Mouse (Mus musculus) heart, adult 8-10 months (tissue): ENCODE measurements around the gene Tenm4. TPM values are rescaled to one million over a fixed set of nuclear protein-coding genes. Genes with fewer than 3 reads are reported as not detected.
"Not testable (repeated sequence)": the region's sequence is repeated elsewhere in the genome, so short reads cannot be mapped to it uniquely, and the experiment has no call there.

Experiments
- DNase-seq: peaks from one replicate; pipeline ENCODE4 v3.0.0; 2022; ENCODE audit warnings: low spot score
- total RNA-seq, 4 experiments: library from RNA; stranded (reverse); gene quantifications; 2 replicates each; pipeline ENCODE4 v1.2.4; 2022

Tenm4 gene
- total RNA-seq, 4 experiments from 2014 or later = 0.34 to 1.4 (median 1.00) TPM

- no peak for DNase-seq
Observed at GRCm38 (mm10) chr7:96570965-96571364, 399.9 kb downstream of the Tenm4 start.

- DNase-seq = no peak
Observed at GRCm38 (mm10) chr7:96572995-96573394, 401.9 kb downstream of the Tenm4 start.

- DNase-seq = peak; percentile 67
Observed at GRCm38 (mm10) chr7:96575202-96575650, 404.2 kb downstream of the Tenm4 start.

- DNase-seq = no peak
Observed at GRCm38 (mm10) chr7:96582752-96583151, 411.7 kb downstream of the Tenm4 start.

- DNase-seq = no peak
Observed at GRCm38 (mm10) chr7:96587403-96587802, 416.4 kb downstream of the Tenm4 start.

GRCm38 (mm10) chr7:96588567-96588966 lies 417.5 kb downstream of the Tenm4 start:
- no peak for DNase-seq

- no peak for DNase-seq
Observed at GRCm38 (mm10) chr7:96595535-96596295, 424.7 kb downstream of the Tenm4 start.

GRCm38 (mm10) chr7:96596402-96597195 lies 425.6 kb downstream of the Tenm4 start:
- no peak for DNase-seq

- DNase-seq = no peak
Observed at GRCm38 (mm10) chr7:96597871-96598270, 426.8 kb downstream of the Tenm4 start.

GRCm38 (mm10) chr7:96599081-96599480 lies 428.0 kb downstream of the Tenm4 start:
- DNase-seq = no peak

GRCm38 (mm10) chr7:96600381-96600941 lies 429.4 kb downstream of the Tenm4 start:
- DNase-seq = no peak

GRCm38 (mm10) chr7:96604091-96604745 lies 433.2 kb downstream of the Tenm4 start:
- DNase-seq = no peak

GRCm38 (mm10) chr7:96605316-96605715 lies 434.3 kb downstream of the Tenm4 start:
- no peak for DNase-seq

- no peak for DNase-seq
Observed at GRCm38 (mm10) chr7:96609854-96610586, 439.0 kb downstream of the Tenm4 start.

- DNase-seq = no peak
Observed at GRCm38 (mm10) chr7:96617371-96617770, 446.3 kb downstream of the Tenm4 start.

- no peak for DNase-seq
Observed at GRCm38 (mm10) chr7:96619930-96620472, 449.0 kb downstream of the Tenm4 start.

- no peak for DNase-seq
Observed at GRCm38 (mm10) chr7:96626338-96626737, 455.3 kb downstream of the Tenm4 start.

GRCm38 (mm10) chr7:96630551-96630950 lies 459.5 kb downstream of the Tenm4 start:
- not testable (repeated sequence) for DNase-seq

- DNase-seq = peak; percentile 35
Observed at GRCm38 (mm10) chr7:96633008-96633407, 462.0 kb downstream of the Tenm4 start.

GRCm38 (mm10) chr7:96635830-96636440 lies 464.9 kb downstream of the Tenm4 start:
- DNase-seq = no peak
